ENCODE assay signal across 8 mouse cellular contexts in the genomic region with DNA sequence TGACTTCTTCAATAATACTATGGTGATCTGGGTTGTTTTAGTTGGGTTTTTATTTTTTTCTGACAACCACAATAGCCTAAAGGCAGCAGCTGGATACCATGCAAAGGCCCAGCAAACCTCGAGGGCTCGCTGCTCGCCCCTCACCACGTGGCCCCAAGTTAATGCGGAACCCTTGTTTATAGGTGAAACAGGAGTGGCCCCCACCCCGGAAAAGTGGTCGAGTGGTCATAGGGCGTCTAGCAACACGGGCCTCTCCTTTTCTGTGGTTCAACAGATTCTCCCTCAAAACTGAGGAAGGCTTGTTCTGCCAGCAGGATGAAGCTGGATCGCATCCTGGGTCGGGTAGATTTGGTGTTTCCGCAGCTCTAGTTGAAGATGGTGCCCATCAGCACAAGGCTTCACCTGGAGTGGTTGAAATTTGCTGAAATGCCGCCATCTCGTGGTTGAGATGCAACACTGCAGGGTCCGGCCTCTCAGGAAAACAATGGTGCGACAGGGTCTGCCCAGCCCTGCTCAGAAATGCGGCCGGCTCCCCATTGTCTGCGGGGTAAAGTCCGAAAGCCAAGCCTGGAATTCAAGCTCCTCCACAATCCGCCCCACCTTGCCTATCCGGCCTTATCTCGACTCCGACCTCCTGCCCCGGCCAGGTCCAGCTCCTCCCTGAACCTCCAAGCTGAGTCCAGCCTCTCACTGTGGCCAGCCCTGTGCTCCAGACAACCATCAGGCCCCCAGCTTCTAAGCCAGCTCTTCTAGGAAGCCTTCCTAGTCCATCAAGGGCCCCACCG. TPM values are rescaled to one million over a fixed set of nuclear protein-coding genes. Genes with fewer than 3 reads are reported as not detected.
A peak's percentile ranks its signal among the peaks of the same experiment; 100 is the strongest.
DNase-seq lines count a peak whose midpoint lies in the region; ATAC-seq and TF ChIP-seq lines count a peak whose summit lies in the region.

No protein-coding gene starts in this region.

- peak; percentile 88 for ATAC-seq in forebrain, postnatal 0 days

- peak overlapping the region; percentile 66 for H3K4me2 ChIP-seq in forebrain, postnatal 0 days (ENCODE audit: low read depth)

- TF ChIP-seq CTCF in forebrain, postnatal 0 days (IDR thresholded peaks at IDR 0.05; ENCODE audit: low read depth), result peak; percentile 94
- TF ChIP-seq CTCF in layer of hippocampus, adult 2 months (conservative IDR thresholded peaks at IDR 0.05), result peak; percentile 93
- peak; percentile 92 for TF ChIP-seq CTCF in lung, adult 2 months (IDR thresholded peaks at IDR 0.05; ENCODE audit: insufficient read depth, low read length)
- peak; percentile 73; the same call in 1 of the 2 replicates for TF ChIP-seq CTCF in olfactory bulb, adult 2 months (IDR thresholded peaks at IDR 0.05; ENCODE audit: insufficient read depth, low read depth, low read length)

- DNase-seq in ES-E14 (ENCODE audit: low read depth, low spot score), result peak; percentile 86
- DNase-seq in cerebellum, adult 11-12 months, result peak; percentile 76
- peak; percentile 91 for DNase-seq in forebrain, postnatal 0 days
- peak; percentile 90 for DNase-seq in heart, postnatal 4 days
- peak; percentile 76 to 86 for DNase-seq in layer of hippocampus, adult 2 months (ENCODE audit: low spot score in 2 of 2)
- peak; percentile 83 for DNase-seq in lung, adult 2 months
- peak; percentile 49 to 66 for DNase-seq in thymus, adult 18-20 months

- no peaks in the 10 kb centered on the region for H3K9me3 ChIP-seq in ES-E14 (ENCODE audit: control insufficient read depth, insufficient read depth, low read depth, low read length)
- H3K9me3 ChIP-seq in forebrain, postnatal 0 days (ENCODE audit: low read length), result no peaks in the 10 kb centered on the region

- no peak for TF ChIP-seq POLR2A in lung, adult 2 months (IDR thresholded peaks at IDR 0.05; ENCODE audit: borderline replicate concordance, extremely low read depth, low read depth, low read length)
- no peak for TF ChIP-seq POLR2A in olfactory bulb, adult 2 months (IDR thresholded peaks at IDR 0.05; ENCODE audit: insufficient read depth, low read depth, low read length)

- H3K36me3 ChIP-seq in ES-E14 (ENCODE audit: control insufficient read depth, insufficient read depth, low read length, poor library complexity, severe bottlenecking), result no peaks in the 10 kb centered on the region
- no peaks in the 10 kb centered on the region for H3K36me3 ChIP-seq in forebrain, postnatal 0 days (ENCODE audit: insufficient read depth)

- peak overlapping the region; percentile 21 to 58; a peak in 2 of 4 replicates for H3K4me3 ChIP-seq in ES-E14 (ENCODE audit: insufficient read depth in 1 of 2, low read depth in 1 of 2, low read length in 2 of 2, poor library complexity in 1 of 2, severe bottlenecking in 1 of 2)
- peak overlapping the region; percentile 27 for H3K4me3 ChIP-seq in forebrain, postnatal 0 days (ENCODE audit: low read depth, low read length)
- peak overlapping the region; percentile 39 for H3K4me3 ChIP-seq in layer of hippocampus, adult 2 months
- no peak overlapping the region for H3K4me3 ChIP-seq in lung, adult 2 months (replicated peaks; ENCODE audit: extremely low read depth, low read depth, low read length)
- H3K4me3 ChIP-seq in olfactory bulb, adult 2 months (ENCODE audit: insufficient read depth, low read depth, low read length), result peak overlapping the region; percentile 25

- in situ Hi-C loops in ES-E14 (cut with MboI; ENCODE audit: low sequenced_read_pairs in 2 of 2, unreplicated experiment in 2 of 2), result loop anchor here in 1 of 2 experiments (5.0 kb wide), 1 partner anchor 312 kb away; the partner anchor contains the start of gene Gm17482

- peak overlapping the region; percentile 58; the same call in 1 of the 2 replicates for H3K9ac ChIP-seq in ES-E14 (ENCODE audit: insufficient read depth, low read depth, low read length, poor library complexity, severe bottlenecking)
- H3K9ac ChIP-seq in forebrain, postnatal 0 days, result peak overlapping the region; percentile 60

- H3K27me3 ChIP-seq in forebrain, postnatal 0 days (ENCODE audit: insufficient read depth, low read length), result no peaks in the 10 kb centered on the region

- peaks cover 0 to 8% of the 10 kb centered on the region in 2 experiments; a peak in 3 of 4 replicates for H3K4me1 ChIP-seq in ES-E14 (ENCODE audit: control insufficient read depth in 2 of 2, insufficient read depth in 2 of 2, low read length in 2 of 2, poor library complexity in 1 of 2)
- H3K4me1 ChIP-seq in forebrain, postnatal 0 days (ENCODE audit: insufficient read depth), result no peaks in the 10 kb centered on the region
- H3K4me1 ChIP-seq in lung, adult 2 months (ENCODE audit: control insufficient read depth, insufficient read depth, low read length), result no peaks in the 10 kb centered on the region
- peaks cover 3% of the 10 kb centered on the region for H3K4me1 ChIP-seq in olfactory bulb, adult 2 months (ENCODE audit: control insufficient read depth, insufficient read depth, low read length)

- H3K27ac ChIP-seq in ES-E14 (ENCODE audit: insufficient read depth, low read depth, low read length, poor library complexity, severe bottlenecking), result no peak overlapping the region
- H3K27ac ChIP-seq in forebrain, postnatal 0 days (ENCODE audit: low read depth, low read length), result no peak overlapping the region
- 0 out of 2 replicates have a peak overlapping the region, but pooled peaks have one; percentile 19 for H3K27ac ChIP-seq in layer of hippocampus, adult 2 months
- no peak overlapping the region for H3K27ac ChIP-seq in olfactory bulb, adult 2 months (ENCODE audit: insufficient read depth, low read depth, low read length)

- 18% methylated on average over 26 of the region's 26 CpGs for WGBS in forebrain, postnatal 0 days
- WGBS in lung, adult 2 months, result 21% methylated on average over 26 of the region's 26 CpGs
- WGBS in olfactory bulb, adult 2 months, result 18% methylated on average over 26 of the region's 26 CpGs

TF ChIP-seq in ES-E14, 5 proteins besides CTCF, POLR2A, EP300 and RAD21:
- no peak for TF ChIP-seq CHD2 (IDR thresholded peaks at IDR 0.05; ENCODE audit: low read depth, low read length)
- TF ChIP-seq ZNF384 (IDR thresholded peaks at IDR 0.05; ENCODE audit: low read depth, low read length), result no peak
- peak; percentile 57; the same call in 1 of the 2 replicates for TF ChIP-seq HCFC1 (IDR thresholded peaks at IDR 0.05; ENCODE audit: borderline replicate concordance, insufficient read depth, low read length)
- TF ChIP-seq ZC3H11A (IDR thresholded peaks at IDR 0.05; ENCODE audit: borderline replicate concordance, low read depth, low read length), result peak; percentile 92
- no peak for TF ChIP-seq MAFK (IDR thresholded peaks at IDR 0.05; ENCODE audit: insufficient read depth, low read depth, low read length)

RNA-seq across cellular contexts. Expression of gene Tsen2, which starts 5.6 kb away (rescaled TPM):
- 35.9 and 43.3 TPM in 2 replicates for total RNA-seq in ES-E14 (2012; rRNA removed)
- 31.5 and 33.7 TPM in 2 replicates for total RNA-seq in forebrain, postnatal 0 days (2014; rRNA removed)
- polyA plus RNA-seq in forebrain, postnatal 0 days (2015; fragmentation: Nextera tagmentation; extraction: Ambion mirVana), result 34.4 and 35.6 TPM in 2 replicates
- 10 to 100 TPM; 10.1 to 11.3 TPM for total RNA-seq in heart, postnatal 4 days (2021)
- 10 to 100 TPM; 26.2 to 27.1 TPM for total RNA-seq in layer of hippocampus, adult 2 months (2021)
- 2.3 and 4.2 TPM in 2 replicates for polyA plus RNA-seq in lung, adult 2 months (2012; rRNA removed)
- not detected in 2 replicates for polyA plus RNA-seq in olfactory bulb, adult 2 months (2012; ENCODE audit: insufficient read depth, insufficient read length, low replicate concordance, missing spikeins)

RNA-seq across cellular contexts. Expression of gene Mkrn2os, which starts 53.5 kb away (rescaled TPM):
- 0.22 TPM in 1 of 2 replicates, not detected in the other for total RNA-seq in ES-E14 (2012; rRNA removed)
- 0.38 TPM in 1 of 2 replicates, not detected in the other for total RNA-seq in forebrain, postnatal 0 days (2014; rRNA removed)
- polyA plus RNA-seq in forebrain, postnatal 0 days (2015; fragmentation: Nextera tagmentation; extraction: Ambion mirVana), result 0.34 and 0.35 TPM in 2 replicates
- total RNA-seq in heart, postnatal 4 days (2021), result under 1 TPM in 1 of 2 experiments, not detected in 1; 0.17 TPM
- total RNA-seq in layer of hippocampus, adult 2 months (2021), result not detected
- 0.40 TPM in 1 of 2 replicates, not detected in the other for polyA plus RNA-seq in lung, adult 2 months (2012; rRNA removed)
- polyA plus RNA-seq in olfactory bulb, adult 2 months (2012; ENCODE audit: insufficient read depth, insufficient read length, low replicate concordance, missing spikeins), result not detected in 2 replicates
